ENCODE assay signal across 11 mouse cellular contexts in genomic region chr3:59261709-59262472, GRCm38 (mm10). TPM values are rescaled to one million over a fixed set of nuclear protein-coding genes. Genes with fewer than 3 reads are reported as not detected.
DNase-seq lines count a peak whose midpoint lies in the region; ATAC-seq and TF ChIP-seq lines count a peak whose summit lies in the region.
"Had no signal": no experiment of that assay in that cellular context is flagged by ENCODE, and none has a peak within 500 bp of the region (broad histone marks: within the 10 kb centered on the region; RNA-seq: fewer than 3 reads in every experiment).

No protein-coding gene starts in this region.

- WGBS in hindbrain, embryonic 10.5 days, result 37% methylated on average over 9 of the region's 9 CpGs
- WGBS in hindbrain, embryonic 13.5 days, result 16% methylated on average over 9 of the region's 9 CpGs
- 23% methylated on average over 9 of the region's 9 CpGs for WGBS in neural tube, embryonic 12.5 days
- WGBS in neural tube, embryonic 15.5 days, result 22% methylated on average over 9 of the region's 9 CpGs

- no peak for DNase-seq in hindbrain, embryonic 10.5 days (ENCODE audit: low spot score)
- DNase-seq in naive thymus-derived CD4-positive, alpha-beta T cell, adult 2 months (ENCODE audit: low read depth), result peak; percentile 66
- DNase-seq in lung, postnatal 14 days, result no peak
- DNase-seq in adrenal gland, postnatal 10 days, result no peak

- peaks cover 39% of the 10 kb centered on the region for H3K4me1 ChIP-seq in hindbrain, embryonic 10.5 days (replicated peaks)
- H3K4me1 ChIP-seq in hindbrain, embryonic 13.5 days (replicated peaks), result peaks cover 9% of the 10 kb centered on the region
- peaks cover 6% of the 10 kb centered on the region; the same call in 1 of the 2 replicates for H3K4me1 ChIP-seq in neural tube, embryonic 12.5 days
- H3K4me1 ChIP-seq in neural tube, embryonic 15.5 days, result no peaks in the 10 kb centered on the region
- peaks cover 31% of the 10 kb centered on the region for H3K4me1 ChIP-seq in bone marrow macrophage, adult 2 months (ENCODE audit: control insufficient read depth, insufficient read depth, low read length)
- H3K4me1 ChIP-seq: heart, embryonic 10.5 days had no signal

- no peak for TF ChIP-seq CTCF in bone marrow macrophage, adult 2 months (IDR thresholded peaks at IDR 0.05; ENCODE audit: low read depth, low read length)

- no peak overlapping the region for H3K4me2 ChIP-seq in hindbrain, embryonic 13.5 days
- H3K4me2 ChIP-seq in neural tube, embryonic 12.5 days (replicated peaks), result peak overlapping the region; percentile 34; the same call in 1 of the 2 replicates
- no peak overlapping the region for H3K4me2 ChIP-seq in neural tube, embryonic 15.5 days
- H3K4me2 ChIP-seq: limb, embryonic 13.5 days had no signal

- no peak overlapping the region for H3K9ac ChIP-seq in hindbrain, embryonic 13.5 days
- no peak overlapping the region for H3K9ac ChIP-seq in neural tube, embryonic 12.5 days
- no peak overlapping the region for H3K9ac ChIP-seq in neural tube, embryonic 15.5 days (replicated peaks)
- H3K9ac ChIP-seq: limb, embryonic 13.5 days had no signal

- no peak for TF ChIP-seq POLR2A in bone marrow macrophage, adult 2 months (IDR thresholded peaks at IDR 0.05; ENCODE audit: borderline replicate concordance, low read depth, low read length)

- H3K9me3 ChIP-seq in hindbrain, embryonic 10.5 days, result no peaks in the 10 kb centered on the region
- H3K9me3 ChIP-seq in hindbrain, embryonic 13.5 days, result no peaks in the 10 kb centered on the region
- no peaks in the 10 kb centered on the region for H3K9me3 ChIP-seq in neural tube, embryonic 12.5 days
- H3K9me3 ChIP-seq in neural tube, embryonic 15.5 days (replicated peaks), result no peaks in the 10 kb centered on the region
- H3K9me3 ChIP-seq: heart, embryonic 10.5 days; limb, embryonic 13.5 days had no signal

- no peak overlapping the region for H3K4me3 ChIP-seq in hindbrain, embryonic 10.5 days
- no peak overlapping the region for H3K4me3 ChIP-seq in hindbrain, embryonic 13.5 days
- no peak overlapping the region for H3K4me3 ChIP-seq in neural tube, embryonic 12.5 days
- no peak overlapping the region for H3K4me3 ChIP-seq in neural tube, embryonic 15.5 days (replicated peaks)
- peak overlapping the region; percentile 50 for H3K4me3 ChIP-seq in bone marrow macrophage, adult 2 months (ENCODE audit: insufficient read depth, low read length)
- H3K4me3 ChIP-seq: heart, embryonic 10.5 days; limb, embryonic 13.5 days had no signal

- H3K27ac ChIP-seq in hindbrain, embryonic 10.5 days, result peak overlapping the region; percentile 59; the same call in 1 of the 2 replicates
- no peak overlapping the region for H3K27ac ChIP-seq in hindbrain, embryonic 13.5 days
- no peak overlapping the region for H3K27ac ChIP-seq in neural tube, embryonic 12.5 days
- no peak overlapping the region for H3K27ac ChIP-seq in neural tube, embryonic 15.5 days (replicated peaks)
- H3K27ac ChIP-seq in bone marrow macrophage, adult 2 months (ENCODE audit: insufficient read depth, low read depth, low read length), result peak overlapping the region; percentile 53
- H3K27ac ChIP-seq: heart, embryonic 10.5 days; kidney, postnatal 0 days; limb, embryonic 13.5 days had no signal

- H3K36me3 ChIP-seq in hindbrain, embryonic 10.5 days, result peaks cover 11% of the 10 kb centered on the region; the same call in 1 of the 2 replicates
- H3K36me3 ChIP-seq in hindbrain, embryonic 13.5 days, result peaks cover 6% of the 10 kb centered on the region; the same call in 1 of the 2 replicates
- 0 out of 2 replicates have a peak, but pooled peaks cover 3% of the 10 kb centered on the region for H3K36me3 ChIP-seq in neural tube, embryonic 12.5 days
- H3K36me3 ChIP-seq in neural tube, embryonic 15.5 days, result peaks cover 10% of the 10 kb centered on the region; the same call in 1 of the 2 replicates
- H3K36me3 ChIP-seq: limb, embryonic 13.5 days had no signal

- H3K27me3 ChIP-seq in hindbrain, embryonic 10.5 days (ENCODE audit: insufficient read depth, poor library complexity, severe bottlenecking), result no peaks in the 10 kb centered on the region
- 0 out of 2 replicates have a peak, but pooled peaks cover 2% of the 10 kb centered on the region for H3K27me3 ChIP-seq in hindbrain, embryonic 13.5 days
- H3K27me3 ChIP-seq in neural tube, embryonic 12.5 days (replicated peaks), result no peaks in the 10 kb centered on the region
- no peaks in the 10 kb centered on the region for H3K27me3 ChIP-seq in neural tube, embryonic 15.5 days (replicated peaks)
- H3K27me3 ChIP-seq: limb, embryonic 13.5 days had no signal

- ATAC-seq in hindbrain, embryonic 13.5 days (ENCODE audit: low FRiP score), result no peak
- ATAC-seq in neural tube, embryonic 12.5 days (ENCODE audit: low FRiP score, low read depth), result peak; percentile 49; the same call in 1 of the 2 replicates
- no peak for ATAC-seq in neural tube, embryonic 15.5 days (ENCODE audit: low FRiP score)

RNA-seq across cellular contexts. Expression of gene P2ry12, which starts 0.8 kb away (rescaled TPM):
- polyA plus RNA-seq in hindbrain, embryonic 10.5 days (2016; fragmentation: Nextera tagmentation; extraction: Ambion mirVana), result 1.3 and 2.2 TPM in 2 replicates
- polyA plus RNA-seq in hindbrain, embryonic 13.5 days (2015; fragmentation: Nextera tagmentation; extraction: Ambion mirVana), result 10.2 and 10.9 TPM in 2 replicates
- 4.5 and 5.4 TPM in 2 replicates for polyA plus RNA-seq in neural tube, embryonic 12.5 days (2016; fragmentation: Nextera tagmentation; extraction: Ambion mirVana)
- polyA plus RNA-seq in neural tube, embryonic 15.5 days (2015; fragmentation: Nextera tagmentation; extraction: Ambion mirVana), result 8.1 and 8.6 TPM in 2 replicates
- polyA plus RNA-seq in bone marrow macrophage, adult 2 months (2012; ENCODE audit: insufficient read depth, insufficient read length, missing spikeins), result 34.6 and 38.6 TPM in 2 replicates
- 1 to 10 TPM; 3.3 to 3.5 TPM for total RNA-seq in adrenal gland, postnatal 10 days (2021)

RNA-seq across cellular contexts. Expression of gene P2ry13, which starts 51.2 kb away (rescaled TPM):
- polyA plus RNA-seq in hindbrain, embryonic 10.5 days (2016; fragmentation: Nextera tagmentation; extraction: Ambion mirVana), result 0.50 and 0.75 TPM in 2 replicates
- polyA plus RNA-seq in hindbrain, embryonic 13.5 days (2015; fragmentation: Nextera tagmentation; extraction: Ambion mirVana), result 1.2 and 1.7 TPM in 2 replicates
- 1.1 and 1.4 TPM in 2 replicates for polyA plus RNA-seq in neural tube, embryonic 12.5 days (2016; fragmentation: Nextera tagmentation; extraction: Ambion mirVana)
- polyA plus RNA-seq in neural tube, embryonic 15.5 days (2015; fragmentation: Nextera tagmentation; extraction: Ambion mirVana), result 1.9 and 2.3 TPM in 2 replicates
- polyA plus RNA-seq in bone marrow macrophage, adult 2 months (2012; ENCODE audit: insufficient read depth, insufficient read length, missing spikeins), result 18.7 and 21.0 TPM in 2 replicates
- total RNA-seq in adrenal gland, postnatal 10 days (2021), result 1 to 10 TPM; 1.7 TPM

Comparison
In these comparisons a context has a peak if more than half of its experiments do, and no peak if none do; other contexts are left out.
1. H3K27ac ChIP-seq: peak in hindbrain, embryonic 10.5 days (single experiment) and bone marrow macrophage, adult 2 months (single experiment); none in hindbrain, embryonic 13.5 days (single experiment), neural tube, embryonic 12.5 days (single experiment) and neural tube, embryonic 15.5 days (single experiment).